Mouse (Mus musculus): ENCODE measurements around the gene Npff.

Gene Npff

DNA sequence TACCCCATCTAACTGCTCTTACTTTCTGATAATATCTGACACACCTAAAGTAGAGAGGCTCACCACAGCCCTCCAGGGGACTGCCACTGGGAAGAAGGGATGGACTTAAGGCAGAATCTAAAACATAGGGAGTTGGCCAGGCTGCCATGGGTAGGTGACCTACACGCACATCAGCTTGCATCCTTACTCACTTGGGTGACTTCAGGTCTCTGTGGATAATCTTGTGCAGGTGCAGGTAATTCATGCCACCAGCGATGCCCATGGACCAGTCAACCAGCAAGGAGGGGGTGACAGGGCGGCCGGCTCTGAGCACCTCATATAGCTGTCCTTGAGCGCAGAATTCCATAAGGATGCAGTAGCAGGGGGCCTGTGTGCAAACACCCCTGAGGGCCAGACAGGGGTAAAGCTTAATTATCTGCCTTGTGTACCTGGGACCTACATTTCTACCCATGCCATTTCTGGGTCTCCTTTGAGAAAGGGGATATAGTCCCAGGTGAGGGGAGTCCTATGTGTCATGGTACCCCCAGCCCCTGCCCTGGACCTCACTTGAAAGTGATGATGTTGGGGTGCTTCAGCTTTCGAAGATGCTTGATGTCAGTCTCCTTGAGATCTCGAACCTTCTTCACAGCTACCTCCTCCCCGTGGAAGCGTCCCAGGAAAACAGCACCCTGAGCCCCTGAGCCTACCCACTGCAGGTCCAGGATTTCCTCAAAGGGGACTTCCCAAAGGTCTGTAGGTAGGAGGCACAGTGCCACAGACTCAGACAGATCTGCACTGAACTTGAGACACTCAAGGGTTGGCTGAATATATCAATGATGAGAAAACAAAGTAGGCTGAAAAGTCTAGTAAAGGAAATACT lies 20.6 kb downstream of the Npff start:
- no peak for DNase-seq (ENCODE audit: low spot score)

DNA sequence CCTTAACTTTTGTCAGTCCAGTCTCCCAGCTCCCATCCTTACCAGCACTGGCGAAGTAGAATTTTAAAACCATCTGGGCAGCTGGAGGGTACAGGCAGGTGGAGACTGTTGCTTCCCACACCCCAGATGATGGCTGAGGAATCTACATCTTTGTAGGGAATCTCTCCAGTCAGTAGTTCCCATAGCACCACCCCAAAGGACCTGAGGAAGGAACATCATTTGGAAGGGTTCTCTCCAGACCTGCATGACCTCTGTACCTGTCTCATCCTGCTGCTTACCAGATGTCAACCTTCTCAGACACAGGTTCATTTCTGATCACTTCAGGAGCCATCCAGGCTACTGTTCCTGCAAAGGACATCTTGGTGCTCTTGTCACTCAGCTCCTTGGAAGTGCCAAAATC lies 21.3 kb downstream of the Npff start, which contains the start of gene Gm10337:
Gene Gm10337 (plus strand): TSS at position 276 of the 400 bp plus-strand sequence.
- no peak for DNase-seq (ENCODE audit: low spot score)

DNA sequence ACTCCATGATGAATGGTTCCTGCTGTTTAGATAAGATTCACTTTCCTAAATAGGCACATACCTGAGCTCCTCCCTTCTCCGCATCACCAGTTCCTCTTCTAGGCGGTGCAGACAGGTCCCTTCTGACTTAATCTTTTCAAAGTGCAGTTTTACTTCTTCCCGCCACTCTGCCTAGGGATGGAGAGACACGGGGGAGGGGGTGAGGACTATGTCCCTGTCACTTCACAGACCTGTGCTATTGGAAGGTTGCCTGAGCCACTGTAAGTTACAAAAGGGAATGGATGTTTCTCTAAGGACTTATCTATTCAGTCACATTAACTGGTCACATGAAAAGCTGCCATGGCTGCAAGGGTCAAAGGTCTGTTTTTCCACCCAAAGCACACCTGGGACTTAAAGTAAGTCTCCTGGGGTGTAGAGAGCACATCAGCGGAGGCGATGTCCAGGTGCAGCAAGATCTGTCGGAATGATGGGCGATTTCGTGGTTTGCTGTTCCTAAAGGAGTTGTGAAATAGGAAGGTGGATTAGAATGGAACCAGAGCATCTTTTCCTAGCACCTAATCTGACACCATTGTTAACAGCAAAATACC lies 22.4 kb downstream of the Npff start:
- no peak for DNase-seq (ENCODE audit: low spot score)

DNA sequence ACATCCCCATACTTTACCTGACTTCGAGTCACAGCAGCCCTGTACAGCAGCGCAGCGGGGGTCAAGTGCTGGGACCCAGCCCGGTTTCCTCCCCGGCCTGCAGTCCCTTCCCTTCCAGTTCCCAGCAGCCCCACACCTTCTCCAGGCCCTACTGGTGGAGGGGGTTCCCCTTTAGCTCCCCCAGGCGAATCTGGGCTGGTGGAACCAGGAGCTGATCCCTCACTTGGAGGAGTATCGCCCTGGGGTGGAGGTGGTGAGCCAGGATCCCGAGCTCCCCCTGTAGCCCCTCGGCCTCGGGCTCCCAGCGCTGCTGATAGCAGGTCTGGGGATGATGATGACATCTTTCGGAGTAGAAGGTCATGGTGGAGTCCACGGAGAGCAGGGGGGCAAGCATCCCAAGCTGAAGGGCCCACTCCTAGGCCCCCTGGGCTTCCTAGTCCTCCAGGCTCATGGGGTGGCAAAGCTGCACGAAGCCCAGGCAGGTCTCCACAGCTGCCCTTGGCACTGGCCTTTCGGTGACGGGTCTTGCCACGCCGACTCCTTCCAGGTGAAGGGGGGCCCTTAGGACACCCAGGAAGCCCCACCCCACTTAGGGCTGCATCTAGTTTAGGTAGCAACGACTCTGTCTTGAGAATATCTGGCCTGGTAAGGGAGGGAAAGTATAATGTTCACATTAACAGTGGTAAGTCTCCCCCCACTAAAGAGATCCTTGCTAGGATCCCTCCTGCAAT lies 23.5 kb downstream of the Npff start:
- no peak for DNase-seq (ENCODE audit: low spot score)

DNA sequence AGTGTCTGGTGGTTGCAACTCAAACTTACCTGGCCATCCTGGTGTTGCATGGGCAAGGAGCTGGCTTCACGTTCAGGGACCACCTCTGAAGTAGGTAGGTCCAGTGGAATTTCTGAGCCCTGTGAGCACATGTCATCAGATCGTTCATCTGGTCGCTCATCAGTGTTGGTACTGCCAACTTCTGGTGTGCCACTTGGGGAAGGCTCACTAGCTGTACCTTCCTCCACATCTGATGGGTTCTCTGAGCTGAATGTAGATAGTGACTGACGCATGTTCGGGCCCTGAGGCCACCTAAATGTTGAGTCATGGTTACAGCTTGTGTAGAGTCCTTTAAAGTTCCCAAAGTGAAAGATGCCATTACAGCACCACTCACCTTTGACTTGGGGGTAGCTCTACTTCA lies 24.3 kb downstream of the Npff start:
- DNase-seq (ENCODE audit: low spot score) = no peak

DNA sequence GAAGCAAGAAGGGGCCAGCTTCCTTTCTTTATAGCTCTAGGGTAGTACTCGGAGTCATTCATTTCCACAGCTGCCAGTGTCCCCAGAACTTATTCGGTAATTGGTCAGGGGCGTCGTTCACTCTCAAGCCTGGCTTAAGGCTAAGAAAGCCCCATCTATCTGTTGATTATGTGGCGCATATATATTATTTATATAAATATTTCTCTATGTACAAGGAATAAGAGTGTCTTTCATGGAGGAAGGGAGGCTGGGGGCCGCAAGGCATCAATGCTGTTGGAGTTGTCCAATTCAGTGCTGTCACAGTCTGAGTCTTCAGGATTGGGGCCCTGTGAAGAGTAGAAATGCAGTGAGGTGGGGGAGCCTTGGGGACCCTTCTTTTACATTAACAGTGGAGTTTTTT lies 24.9 kb downstream of the Npff start:
- DNase-seq (ENCODE audit: low spot score) = no peak

DNA sequence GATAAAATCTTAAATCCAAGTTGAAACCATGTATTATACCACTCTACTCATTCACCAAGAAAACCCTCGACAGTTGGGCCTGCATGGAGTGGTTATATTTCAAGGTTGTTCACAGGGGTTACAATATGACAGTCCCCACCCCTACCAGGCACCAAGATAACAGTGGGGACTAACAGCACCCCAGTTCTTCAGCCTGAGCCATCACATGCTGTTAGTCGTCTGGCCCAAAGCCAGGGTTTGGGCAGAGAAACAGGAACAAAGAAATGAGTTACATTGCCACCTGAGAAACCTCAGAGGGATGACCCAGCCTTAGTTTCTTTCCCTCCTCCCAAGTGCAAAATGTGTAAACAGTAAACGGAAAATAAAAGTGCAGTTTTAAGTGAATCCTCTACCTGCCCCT lies 25.4 kb downstream of the Npff start:
- no peak for DNase-seq (ENCODE audit: low spot score)

DNA sequence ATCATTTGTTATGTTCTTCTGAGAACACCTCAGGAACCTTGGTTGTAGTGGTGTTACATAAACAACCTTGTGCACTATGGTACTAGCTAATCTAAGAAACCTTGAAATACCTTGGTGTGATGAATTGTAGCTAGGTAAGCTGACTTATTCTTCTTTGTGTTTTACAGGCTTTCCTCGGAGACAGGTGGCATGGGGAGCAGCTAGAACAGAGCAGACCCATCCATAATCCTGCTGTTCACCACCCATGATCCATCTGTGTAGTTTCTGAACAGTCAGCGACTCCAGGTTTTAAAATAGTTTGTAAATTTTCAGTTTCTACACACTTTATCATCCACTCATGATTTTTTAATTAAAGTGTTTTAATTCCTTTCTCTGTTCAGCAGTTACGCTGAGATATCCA lies 26.4 kb downstream of the Npff start:
- DNase-seq (ENCODE audit: low spot score) = no peak

DNA sequence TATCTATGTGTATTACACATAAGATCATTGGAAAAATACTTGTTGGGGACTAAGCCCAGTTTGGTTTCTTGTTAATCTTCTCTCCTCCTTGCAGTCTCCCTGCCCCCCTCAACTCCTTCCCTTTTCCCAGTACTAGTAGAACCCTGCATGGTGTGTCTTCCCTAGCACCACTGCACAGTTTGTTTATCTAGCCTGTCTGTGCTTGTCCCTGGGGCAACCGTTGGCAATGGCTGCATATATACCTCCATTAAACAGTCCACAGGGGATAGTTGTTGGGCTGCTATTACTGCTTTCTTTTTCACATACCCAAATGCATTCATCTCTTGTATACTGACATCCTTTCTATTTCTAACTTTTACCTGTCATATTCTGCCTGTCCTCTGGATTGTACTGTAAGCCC lies 37.1 kb downstream of the Npff start:
- no peak for DNase-seq (ENCODE audit: low spot score)

DNA sequence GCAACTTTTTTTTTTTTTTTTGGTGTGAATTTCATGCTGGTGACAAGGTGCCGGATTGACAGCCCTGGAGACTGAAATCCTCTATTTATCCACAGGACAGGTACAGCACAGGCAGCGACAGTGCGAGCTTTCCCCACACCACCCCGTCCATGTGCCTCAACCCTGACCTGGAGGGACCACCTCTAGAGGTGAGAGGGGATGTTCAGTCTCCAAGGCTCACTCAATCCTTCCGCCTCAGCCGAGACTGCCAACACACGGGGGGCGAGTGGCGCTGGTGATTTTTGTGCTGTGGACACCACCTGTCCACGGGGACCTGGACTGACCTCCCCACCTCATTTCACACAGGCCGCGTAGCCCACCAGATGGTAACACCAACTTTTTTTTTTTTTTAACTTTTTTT lies 38.9 kb downstream of the Npff start:
- no peak for DNase-seq (ENCODE audit: low spot score)

DNA sequence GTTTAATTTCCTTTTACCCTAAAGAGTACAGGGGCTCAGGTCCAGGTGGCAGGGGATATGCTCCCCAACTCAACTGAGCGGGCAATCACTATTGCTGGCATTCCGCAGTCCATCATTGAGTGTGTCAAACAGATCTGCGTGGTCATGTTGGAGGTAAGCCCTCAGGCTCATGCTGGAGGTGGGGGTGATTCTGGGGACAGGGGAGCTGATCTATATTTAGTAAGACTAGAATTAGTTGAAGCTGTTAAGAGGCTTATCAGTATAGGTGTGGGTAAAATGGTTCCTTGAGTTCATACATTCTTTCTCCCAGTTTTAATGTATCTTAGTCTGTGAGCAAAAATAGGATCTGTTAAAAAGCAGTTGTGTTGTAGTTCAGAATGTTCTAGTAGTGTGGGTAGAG lies 41.6 kb downstream of the Npff start:
- DNase-seq (ENCODE audit: low spot score) = no peak

DNA sequence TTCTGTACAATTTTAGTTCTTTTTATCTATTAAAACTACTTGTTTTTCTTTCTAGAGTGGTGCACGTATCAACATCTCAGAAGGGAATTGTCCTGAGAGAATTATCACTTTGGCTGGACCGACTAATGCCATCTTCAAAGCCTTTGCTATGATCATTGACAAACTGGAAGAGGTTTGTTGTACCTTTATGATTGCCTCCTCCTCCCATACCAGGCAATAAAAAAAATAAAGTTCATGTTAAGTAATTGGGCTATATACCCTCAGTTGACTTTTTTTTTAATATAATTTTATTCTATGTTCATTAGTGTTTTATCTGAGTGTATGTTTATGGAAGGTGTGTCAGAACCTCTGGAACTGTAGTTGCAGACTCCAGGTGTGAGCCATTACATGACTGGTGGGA lies 50.2 kb downstream of the Npff start:
- DNase-seq (ENCODE audit: low spot score) = no peak
